Mouse (Mus musculus): Measurements from ENCODE around the gene Zrsr1.

Gene Zrsr1

GRCm38 (mm10) chr11:22971835-22972709 is at the start of gene Zrsr1:
Gene Zrsr1, plus strand, starts transcription at chr11:22972005.
- DNase-seq (ENCODE audit: low read depth, low spot score), result peak; percentile 88

GRCm38 (mm10) chr11:22922546-22922945 is 49.3 kb upstream of the Zrsr1 start:
- DNase-seq (ENCODE audit: low read depth, low spot score), result no peak

- no peak for DNase-seq (ENCODE audit: low read depth, low spot score)
Measured at GRCm38 (mm10) chr11:22923606-22924005, 48.2 kb upstream of the Zrsr1 start.

DNA sequence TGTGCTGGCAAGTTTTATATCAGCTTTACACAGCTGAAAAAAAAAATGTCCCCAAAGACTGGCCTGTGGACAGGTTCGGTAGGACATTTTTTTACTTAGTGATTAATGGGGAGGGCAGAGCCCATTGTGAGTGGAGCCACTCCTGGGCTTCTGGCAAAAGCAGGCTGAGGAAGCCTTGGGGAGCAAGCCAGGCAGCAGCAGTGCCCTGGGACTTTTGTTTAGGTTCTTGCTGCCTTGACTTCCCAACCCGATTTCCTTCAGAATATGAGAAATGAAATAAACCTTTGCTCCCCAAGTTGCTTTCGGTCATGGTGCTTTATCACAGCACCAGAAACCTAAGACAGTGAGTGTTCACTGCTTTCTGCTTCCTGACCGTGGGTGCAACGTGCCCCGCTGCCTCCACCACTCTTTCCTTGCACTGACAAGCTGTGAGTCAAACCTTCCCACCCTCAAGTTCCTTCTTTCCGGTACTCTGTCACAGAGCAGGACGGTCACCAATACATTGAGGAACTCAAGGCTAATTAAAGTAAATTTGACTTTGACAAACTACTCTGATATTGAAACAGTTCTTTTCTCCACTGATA is 43.1 kb upstream of the Zrsr1 start:
- peak; percentile 33 for DNase-seq (ENCODE audit: low read depth, low spot score)

DNA sequence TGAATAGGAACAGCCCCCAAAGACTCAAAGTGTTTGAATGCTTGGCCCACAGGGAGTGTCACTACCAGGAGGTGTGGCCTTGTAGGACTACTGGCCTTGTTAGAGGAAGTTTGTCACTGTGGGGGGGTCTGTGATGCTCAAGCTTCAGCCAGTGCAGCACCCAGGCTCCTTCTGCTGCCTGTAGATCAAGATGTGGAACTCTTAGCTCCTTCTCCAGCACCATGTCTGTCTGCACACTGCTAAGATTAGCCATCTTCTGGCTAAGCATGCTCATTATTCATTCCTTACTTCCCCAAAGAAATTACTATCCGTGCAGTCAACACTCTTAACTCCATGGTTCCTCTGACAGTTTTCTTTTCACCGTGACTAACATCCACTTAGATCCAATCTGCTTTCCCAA is 41.7 kb upstream of the Zrsr1 start:
- no peak for DNase-seq (ENCODE audit: low read depth, low spot score)

DNA sequence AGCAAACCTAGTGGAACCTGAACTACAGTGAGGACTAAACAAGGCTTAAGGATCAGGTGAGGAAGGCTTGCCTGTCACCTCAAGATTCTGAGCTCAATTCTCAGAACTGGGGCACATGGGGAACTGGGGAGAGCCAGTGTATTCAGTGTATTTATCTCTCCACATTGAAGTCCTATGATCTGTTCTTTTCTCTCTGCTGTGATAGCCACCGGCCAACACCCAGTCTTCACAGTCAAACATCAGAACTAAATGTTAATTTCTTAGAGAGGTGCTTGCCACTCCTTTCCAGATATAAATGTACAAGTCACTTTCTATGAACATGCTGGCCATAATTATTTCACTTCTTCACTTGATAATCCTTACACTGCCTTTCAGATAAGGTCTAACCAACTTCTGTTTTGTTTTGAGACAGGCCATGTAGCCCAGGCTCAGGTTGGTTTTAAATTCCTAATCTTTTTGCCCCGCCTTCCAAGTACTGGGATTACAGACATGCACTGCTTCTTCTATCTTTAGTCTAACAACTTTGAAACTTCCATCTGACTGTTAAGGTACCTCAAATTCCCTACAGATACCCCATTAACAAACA is 40.4 kb upstream of the Zrsr1 start:
- DNase-seq (ENCODE audit: low read depth, low spot score), result no peak

DNA sequence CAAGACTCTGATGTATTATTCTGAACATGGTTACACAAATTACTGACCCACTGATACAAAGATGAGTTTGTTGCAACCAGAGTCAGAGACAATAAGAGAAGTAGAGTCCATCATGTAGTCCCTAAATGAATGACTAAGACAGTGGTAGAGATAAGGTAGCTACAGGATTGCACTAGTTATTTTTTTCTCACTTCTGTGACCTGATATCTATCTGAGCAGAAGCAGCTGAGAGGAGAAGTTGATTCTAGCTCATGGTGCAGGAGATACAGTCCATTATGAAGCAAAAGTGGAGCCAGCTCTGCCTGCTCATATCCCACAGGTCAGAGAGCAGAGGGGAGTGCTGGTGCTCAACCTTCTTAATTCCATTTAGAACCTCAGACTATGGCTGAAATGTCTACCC is 39.6 kb upstream of the Zrsr1 start:
- no peak for DNase-seq (ENCODE audit: low read depth, low spot score)

DNA sequence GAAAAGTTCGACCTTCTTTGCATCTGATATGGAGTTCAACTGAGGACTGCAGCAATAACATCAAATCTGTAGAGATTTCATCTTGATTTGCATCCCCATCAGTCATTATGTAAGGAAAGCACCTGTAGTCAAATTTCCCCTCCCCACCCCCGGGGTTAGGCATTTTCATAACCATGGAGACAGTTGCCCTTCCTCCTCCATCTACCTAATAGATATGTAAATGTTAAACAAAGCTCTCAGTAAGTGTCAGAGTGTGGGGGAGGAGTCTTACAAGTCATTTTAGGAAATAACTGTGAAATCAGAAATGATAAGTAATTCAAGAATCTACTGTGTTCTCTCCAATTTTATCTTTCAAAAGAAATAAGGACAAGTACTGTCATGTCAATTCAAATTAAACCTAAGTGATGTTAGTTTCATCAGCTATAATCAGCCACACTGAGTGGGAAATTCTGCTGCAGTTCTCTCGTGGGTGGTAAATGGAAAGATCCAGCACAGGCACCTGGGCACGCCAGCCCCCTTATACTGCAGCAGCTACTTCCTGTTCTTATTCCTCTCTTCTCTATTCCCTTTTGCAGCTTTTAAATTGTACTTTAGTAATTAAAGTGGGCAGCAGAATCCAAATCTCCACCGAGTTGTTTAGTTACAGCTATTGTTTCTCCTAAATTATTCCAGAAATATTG is 35.2 kb upstream of the Zrsr1 start:
- DNase-seq (ENCODE audit: low read depth, low spot score), result peak; percentile 69

GRCm38 (mm10) chr11:22937716-22938316 is 34.0 kb upstream of the Zrsr1 start:
- DNase-seq (ENCODE audit: low read depth, low spot score), result no peak

- no peak for DNase-seq (ENCODE audit: low read depth, low spot score)
Measured at GRCm38 (mm10) chr11:22938983-22939382, 32.8 kb upstream of the Zrsr1 start.

- no peak for DNase-seq (ENCODE audit: low read depth, low spot score)
Measured at GRCm38 (mm10) chr11:22949101-22949500, 22.7 kb upstream of the Zrsr1 start.

DNA sequence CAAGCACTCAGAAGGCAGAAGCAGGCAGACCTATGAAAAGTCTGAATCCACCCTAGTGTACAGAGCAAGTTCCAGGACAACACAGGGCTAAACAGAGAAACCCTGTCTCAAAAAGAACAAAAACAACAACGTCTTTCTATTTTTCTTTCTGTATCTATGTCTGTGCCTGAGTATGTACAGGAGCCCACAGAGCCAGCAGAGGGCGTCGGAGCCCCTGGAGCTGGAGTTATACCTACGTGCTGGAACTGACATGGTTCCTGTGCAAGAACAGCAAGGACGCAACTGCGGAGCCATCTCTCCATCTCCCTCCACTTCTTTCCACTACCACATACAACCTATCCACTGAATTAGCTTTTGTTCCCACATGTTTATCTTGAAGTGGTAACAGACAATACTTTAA is 21.7 kb upstream of the Zrsr1 start:
- DNase-seq (ENCODE audit: low read depth, low spot score), result no peak

GRCm38 (mm10) chr11:22952668-22953067 is 19.1 kb upstream of the Zrsr1 start:
- no peak for DNase-seq (ENCODE audit: low read depth, low spot score)

DNA sequence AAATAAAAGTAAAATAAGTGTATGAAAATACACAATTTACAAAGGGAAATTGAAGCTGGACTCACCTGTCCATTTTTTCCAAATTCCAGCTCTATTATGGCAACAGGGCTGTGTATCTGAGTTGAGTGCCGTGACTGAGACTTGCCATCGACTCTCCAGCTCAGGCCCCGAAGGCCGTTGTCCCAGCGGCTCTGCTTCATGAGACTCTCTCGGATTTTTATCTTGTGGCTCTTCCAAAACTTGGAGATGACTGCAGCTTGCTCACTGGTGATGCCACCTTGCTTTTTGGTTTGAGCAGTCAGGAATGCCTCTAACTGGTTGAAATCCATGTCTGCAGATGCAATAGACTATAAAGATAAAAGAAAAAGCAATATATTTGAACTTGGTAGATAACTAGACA is 15.5 kb upstream of the Zrsr1 start:
- DNase-seq (ENCODE audit: low read depth, low spot score), result no peak

GRCm38 (mm10) chr11:22956830-22957229 is 15.0 kb upstream of the Zrsr1 start:
- peak; percentile 51 for DNase-seq (ENCODE audit: low read depth, low spot score)

- DNase-seq (ENCODE audit: low read depth, low spot score), result peak; percentile 27
Measured at GRCm38 (mm10) chr11:22957791-22958374, 13.9 kb upstream of the Zrsr1 start.

DNA sequence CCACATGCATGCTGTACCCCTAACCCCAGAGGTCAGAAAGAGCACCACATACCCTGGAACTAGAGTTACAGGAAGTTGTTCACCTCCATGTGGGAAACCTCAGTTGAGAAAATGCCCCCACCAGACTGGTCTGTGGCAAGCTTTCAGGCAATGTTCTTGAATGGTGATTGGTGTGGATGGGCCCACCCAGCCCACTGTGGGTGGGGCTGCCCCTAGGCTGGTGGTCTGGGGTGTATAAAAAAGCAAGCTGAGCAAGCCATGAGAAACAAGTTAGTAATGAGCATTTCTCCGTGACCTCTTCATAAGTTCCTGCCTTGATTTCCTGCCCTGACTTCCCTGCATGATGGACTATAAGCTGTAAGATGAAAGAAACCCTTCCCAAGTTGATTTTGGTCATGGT is 9.7 kb upstream of the Zrsr1 start:
- no peak for DNase-seq (ENCODE audit: low read depth, low spot score)

- DNase-seq (ENCODE audit: low read depth, low spot score), result no peak
Measured at GRCm38 (mm10) chr11:22964401-22964800, 7.4 kb upstream of the Zrsr1 start.

DNA sequence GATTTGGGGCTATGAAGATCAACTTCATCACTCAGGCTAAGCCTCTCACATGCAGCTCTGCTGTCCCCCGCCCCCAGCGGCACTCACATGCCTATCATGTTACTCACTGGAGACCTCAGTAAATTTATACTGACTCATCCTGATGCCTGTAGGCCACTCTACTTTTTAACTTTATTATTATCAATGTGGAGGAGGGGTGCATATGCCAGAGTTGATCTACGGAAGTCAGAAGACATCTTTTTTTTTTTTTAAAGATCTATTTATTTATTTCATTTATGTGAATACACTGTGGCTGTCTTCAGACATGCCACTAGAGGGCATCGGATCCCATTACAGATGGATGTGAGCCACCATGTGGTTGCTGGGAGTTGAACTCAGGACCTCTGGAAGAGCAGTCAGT is 6.3 kb upstream of the Zrsr1 start:
- DNase-seq (ENCODE audit: low read depth, low spot score), result peak; percentile 36

DNA sequence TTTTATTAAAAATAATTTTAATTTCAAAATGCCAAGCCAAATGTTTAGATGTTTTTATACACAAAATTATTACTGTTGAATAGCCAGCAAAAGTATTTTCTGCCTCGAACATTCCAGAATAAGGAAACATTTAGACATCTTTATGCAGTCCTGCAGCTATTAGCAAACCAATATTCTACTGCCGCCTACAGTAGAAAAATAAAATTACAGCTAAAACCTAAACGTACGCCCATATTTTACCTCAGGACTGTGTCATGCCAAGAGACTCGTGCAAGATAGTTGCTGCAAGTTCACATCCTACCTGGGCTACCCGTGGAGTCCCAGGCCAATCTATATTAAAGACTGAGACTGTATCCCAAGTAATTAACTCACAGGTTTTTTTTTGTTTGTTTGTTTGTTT is 2.3 kb upstream of the Zrsr1 start:
- DNase-seq (ENCODE audit: low read depth, low spot score), result peak; percentile 67

GRCm38 (mm10) chr11:22970546-22970945 is 1.3 kb upstream of the Zrsr1 start:
- DNase-seq (ENCODE audit: low read depth, low spot score), result no peak
